Mouse (Mus musculus) right cerebral cortex, postnatal 36 days (tissue): Measurements from ENCODE around the gene Ptgds.

Source experiments
- DNase-seq, 2 experiments: peaks; one replicate each; pipeline ENCODE4 v3.0.0; 2022; ENCODE audit warnings: low spot score in 2 of 2, mixed read lengths in 1 of 2

Gene Ptgds

GRCm38 (mm10) chr2:25469969-25470368 lies at the start of gene Ptgds:
Gene Ptgds, minus strand, starts transcription at chr2:25470046.
- DNase-seq, result no peak

DNA sequence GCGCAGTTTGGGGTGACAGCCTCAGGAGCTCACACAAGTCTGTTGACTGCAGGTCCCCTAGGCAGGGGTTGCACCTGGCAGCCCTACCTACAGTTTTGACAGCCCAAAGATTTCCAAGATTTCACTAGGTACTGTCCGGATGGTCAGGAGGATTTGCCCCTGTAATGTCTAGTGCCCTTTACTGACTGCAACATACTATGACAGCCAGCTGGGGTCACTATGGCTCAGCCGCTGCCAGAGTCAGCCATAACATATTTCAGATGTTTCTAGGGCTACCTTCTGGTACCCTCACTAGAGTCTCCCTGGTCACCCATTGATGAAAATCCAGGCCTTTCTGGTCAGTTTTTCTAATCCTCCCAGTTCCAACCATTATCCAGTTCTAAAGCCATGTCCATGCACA lies 40.1 kb upstream of the Ptgds start:
- DNase-seq, result no peak

- DNase-seq, result no peak
These were observed 37.1 kb upstream of the Ptgds start for GRCm38 (mm10) chr2:25506964-25507363.

DNA sequence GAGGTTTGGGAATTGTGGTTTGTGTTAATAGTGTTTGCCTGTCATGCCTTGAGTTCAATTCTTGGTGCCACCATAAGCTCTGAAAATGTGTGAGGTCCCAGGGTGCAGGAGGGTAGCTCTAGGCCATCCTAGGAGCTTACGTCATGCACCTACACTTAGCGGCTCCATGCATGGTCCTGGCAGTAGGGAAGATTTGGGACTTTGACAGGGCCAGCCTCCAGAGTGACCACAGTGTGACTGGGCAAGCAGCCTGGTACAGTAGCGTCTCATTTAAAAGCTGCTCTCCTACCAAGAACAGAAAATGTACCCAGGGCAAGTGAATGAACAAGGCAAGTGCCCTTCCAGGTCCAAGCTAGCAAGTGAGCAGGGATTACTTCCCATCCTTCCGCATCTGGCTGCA lies 36.0 kb upstream of the Ptgds start:
- DNase-seq, result no peak

GRCm38 (mm10) chr2:25505000-25505399 lies 35.2 kb upstream of the Ptgds start:
- no peak for DNase-seq

- DNase-seq, result no peak
These were observed 34.7 kb upstream of the Ptgds start for GRCm38 (mm10) chr2:25504538-25504937.

DNA sequence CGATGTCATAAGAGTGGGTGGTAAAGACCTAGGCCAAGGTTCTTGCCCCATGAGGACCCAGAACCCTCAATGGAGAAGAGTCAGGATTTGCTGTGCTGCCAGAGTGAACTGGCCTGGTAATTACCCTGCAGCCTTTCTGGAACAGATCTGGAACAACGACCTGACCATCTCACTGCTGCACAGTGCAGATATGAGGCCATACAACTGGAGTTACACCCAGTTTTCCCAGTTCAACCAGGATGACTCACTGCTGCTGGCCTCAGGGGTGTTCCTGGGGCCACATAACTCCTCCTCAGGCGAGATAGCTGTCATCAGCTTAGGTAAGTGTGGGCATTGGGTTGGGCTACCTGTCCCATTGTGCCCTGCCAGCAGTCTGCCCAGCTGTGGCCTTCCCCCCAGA lies 32.9 kb upstream of the Ptgds start:
- no peak for DNase-seq

DNA sequence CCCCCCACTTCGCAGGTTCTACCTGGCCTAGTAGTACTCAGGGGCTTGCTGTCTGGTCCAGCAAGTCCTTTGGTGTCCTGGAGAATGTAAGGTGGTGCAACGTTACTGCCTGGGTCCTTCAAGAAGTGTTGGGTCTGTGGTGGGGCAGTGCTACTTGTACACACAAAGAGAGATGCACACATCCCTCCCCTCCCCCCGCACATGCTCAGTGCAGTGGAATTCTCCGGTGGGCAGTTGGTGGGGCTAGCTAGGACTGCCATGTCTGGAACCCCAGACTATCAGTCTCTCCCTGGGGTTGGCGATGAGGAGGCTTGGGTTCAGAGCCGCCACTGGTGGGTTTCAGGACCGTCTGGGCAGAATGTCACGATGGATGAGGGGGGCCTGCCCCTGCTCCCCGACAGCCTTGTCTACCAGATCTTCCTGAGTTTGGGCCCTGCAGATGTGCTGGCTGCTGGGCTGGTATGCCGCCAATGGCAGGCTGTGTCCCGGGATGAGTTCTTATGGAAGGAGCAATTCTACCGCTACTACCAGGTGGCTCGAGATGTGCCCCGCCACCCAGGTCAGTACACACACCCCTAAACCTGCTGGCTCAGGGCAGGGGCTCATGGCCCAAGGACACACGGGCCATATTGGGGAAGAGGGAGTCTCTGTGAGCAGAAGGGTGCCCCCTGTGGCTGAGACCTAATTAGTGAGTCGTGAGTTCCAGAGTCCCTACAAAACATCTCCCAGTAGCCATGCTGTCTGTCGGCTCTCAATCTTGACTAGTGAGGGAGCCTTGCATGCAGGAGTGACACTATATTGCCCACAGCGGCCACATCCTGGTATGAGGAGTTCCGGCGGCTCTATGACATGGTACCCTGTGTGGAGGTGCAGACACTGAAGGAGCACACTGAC lies 32.0 kb upstream of the Ptgds start, which contains the start of gene C8g:
TSS of gene C8g (minus strand) at position 127 of the 894 bp plus-strand sequence.
- no peak for DNase-seq

- peak; percentile 77 to 85 for DNase-seq
These were observed 30.9 kb upstream of the Ptgds start, which contains the start of gene Fbxw5 for GRCm38 (mm10) chr2:25500576-25501405. Gene Fbxw5, plus strand, starts transcription at chr2:25500750.

DNA sequence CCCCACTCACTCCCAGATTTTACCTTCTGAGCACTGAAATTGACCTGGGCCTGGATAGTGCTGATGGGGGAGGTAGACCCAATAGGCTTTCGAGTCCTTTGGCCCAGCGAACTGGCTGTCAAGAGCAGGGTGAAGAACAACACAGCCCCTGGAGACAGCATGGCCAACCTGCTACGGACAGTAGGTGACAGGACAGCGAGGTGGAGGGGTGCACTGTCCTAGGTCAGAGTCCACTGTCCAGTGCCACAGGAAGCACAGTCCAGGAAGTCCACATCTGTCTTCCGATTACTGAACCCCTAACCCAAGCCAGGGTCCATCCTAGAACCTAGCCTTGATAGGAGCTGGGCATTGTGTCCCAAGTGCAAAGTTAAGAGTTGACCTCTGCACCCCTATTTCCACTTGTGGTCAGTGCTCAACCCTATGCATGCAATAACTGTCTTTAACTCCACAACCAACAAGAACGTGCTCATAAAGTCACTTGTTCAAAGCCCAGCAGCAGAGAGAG lies 30.3 kb upstream of the Ptgds start:
- DNase-seq, result no peak

DNA sequence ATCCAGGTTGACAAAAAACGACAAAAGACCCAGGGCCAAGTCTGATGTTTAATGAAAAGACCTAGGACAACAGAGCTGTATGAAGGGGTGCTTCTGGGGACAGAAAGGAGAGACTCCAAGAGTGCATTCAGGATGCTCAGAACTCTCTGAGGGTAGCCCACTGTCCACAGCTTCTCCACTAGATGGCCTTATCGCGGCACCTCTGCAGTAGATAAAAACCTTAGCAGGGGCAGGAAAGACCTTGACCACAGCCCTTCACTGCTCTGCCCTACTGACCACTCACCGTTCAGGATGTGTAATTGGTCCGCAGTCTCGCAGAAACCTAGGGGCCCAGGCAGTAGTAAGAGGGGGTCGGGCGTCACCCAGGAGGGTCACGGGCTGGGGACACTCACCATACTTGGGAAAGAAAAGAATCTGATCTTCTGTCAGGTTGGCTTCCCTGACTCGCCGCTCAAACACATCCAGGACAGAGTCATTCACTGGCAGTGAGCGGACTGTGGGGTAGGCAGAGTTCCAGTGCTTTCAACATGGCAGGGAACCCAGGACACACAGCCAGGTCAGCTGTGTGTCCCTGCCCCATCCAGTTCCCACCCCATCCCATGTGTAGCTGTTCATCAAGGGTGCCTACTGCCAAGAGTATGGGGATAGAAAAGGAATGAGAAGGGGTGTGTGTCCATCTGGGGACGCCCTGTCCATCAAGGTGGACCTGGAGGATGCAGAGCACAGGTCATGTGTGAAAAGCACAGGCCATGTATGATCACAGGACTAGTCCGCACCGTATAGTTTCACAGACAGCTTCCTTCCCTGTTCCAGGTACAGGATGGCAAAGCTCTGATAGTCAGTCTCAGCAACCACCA lies 29.0 kb upstream of the Ptgds start:
- DNase-seq, result no peak

- no peak for DNase-seq
These were observed 28.2 kb upstream of the Ptgds start for GRCm38 (mm10) chr2:25497846-25498575.

DNA sequence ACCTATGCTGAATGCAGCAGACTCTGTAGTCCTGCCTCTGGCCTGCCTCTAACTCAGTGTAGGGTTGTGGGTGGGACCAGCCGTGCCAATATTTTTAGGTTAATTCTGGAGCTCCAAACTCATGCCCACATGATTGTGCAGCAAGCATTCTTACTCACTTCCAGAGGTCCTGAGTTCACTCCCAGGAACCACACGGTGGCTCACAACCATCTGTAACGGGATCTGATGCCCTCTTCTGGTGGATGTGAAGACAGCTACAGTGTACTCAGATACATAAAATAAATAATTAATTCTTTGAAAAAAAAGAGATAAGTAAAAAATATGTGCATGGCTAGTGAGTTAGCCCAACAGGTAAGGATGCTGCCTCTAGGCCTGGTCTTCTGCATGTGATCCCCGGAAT lies 26.6 kb upstream of the Ptgds start:
- DNase-seq, result no peak

- DNase-seq, result no peak
These were observed 23.7 kb upstream of the Ptgds start, which contains the start of gene Lcn12 for GRCm38 (mm10) chr2:25493476-25493961. Gene Lcn12, minus strand, starts transcription at chr2:25493911.

GRCm38 (mm10) chr2:25492988-25493387 lies 23.1 kb upstream of the Ptgds start:
- no peak for DNase-seq

DNA sequence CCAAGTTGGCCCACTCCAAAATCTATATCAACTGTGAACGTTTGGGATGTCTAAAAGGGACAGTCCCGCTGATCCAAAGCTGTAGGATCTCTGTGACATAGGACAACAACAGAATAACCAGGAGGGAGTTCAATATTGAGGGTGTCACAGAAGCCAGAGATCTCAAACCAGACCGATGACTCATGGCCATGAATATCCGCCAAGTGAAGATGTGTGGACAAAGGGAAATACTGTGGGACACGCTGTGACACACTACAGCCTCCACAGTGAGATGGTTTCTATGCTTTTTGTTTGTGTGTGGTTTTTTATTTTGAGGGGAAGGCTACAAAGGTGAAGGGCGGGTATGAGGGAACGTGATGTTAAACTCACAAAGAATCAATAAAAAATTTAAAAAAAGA lies 18.8 kb upstream of the Ptgds start:
- no peak for DNase-seq

DNA sequence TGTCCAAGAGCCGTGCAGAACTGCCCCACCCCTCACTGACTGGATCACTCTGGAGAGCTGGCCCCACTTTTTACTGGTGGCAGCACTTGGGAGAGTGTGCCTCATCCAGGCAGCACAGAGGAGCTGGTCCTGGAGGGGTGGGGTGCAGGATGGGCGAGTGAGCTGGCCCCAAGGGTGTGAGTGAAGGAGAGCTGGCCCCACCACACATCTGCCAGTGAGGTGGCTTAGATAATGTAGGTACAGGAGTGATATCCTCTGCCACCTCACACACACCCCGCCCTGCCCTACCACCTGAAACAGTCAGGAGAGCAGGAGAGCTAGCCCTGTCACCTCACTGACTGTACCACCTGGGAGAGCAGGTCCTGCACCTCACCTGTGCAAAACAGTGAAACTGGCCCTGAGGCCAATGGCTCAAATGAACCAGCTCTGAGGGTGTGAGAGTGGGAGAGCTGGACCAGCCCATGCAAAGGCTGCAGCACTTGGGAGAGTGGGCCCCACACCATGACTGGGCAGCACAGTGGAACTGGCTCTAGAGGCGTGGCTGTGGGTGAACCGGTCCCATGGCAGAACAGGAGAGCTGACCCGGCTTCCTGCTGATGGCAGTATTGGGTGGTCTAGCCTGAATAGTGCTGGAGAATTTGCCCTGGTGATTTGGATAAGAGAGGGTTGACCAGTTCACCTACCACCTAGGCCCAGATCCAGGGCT lies 18.3 kb upstream of the Ptgds start:
- DNase-seq, result no peak

DNA sequence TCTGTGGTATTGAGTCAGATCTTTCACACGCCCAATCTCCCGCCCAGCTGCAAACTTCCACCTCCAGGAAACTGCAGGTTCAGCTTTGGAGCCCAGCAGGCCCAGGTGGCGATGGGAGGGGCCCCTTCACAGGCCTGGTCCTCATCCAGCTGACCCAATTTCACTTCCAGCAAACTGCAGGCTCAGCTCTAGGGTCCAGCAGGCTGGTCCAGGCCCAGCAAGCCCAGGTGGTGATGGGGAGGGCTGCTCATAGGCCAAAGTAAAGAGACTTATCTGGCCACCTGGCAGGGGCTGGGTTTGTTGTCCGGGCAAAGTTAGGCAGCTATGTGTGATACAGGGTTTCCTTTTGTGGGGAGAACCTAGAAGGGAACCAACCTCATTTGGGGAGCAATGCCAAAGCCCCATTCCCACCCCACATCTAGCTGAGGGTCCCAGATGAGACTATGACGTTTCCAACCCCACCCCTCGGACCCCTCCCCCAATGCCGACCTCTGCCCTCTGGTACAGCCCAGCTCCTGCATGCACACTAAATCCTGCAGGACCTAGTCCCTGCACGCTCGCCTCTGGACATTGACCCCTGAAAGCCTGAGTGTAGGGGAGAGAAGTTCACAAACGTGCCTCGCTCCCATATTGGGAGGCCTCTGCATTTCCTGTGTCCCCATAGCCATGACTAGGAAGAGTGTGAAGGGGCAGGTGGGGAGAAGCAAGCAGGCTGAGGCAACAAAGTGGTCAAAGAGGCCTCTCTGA lies 15.2 kb upstream of the Ptgds start:
- no peak for DNase-seq

GRCm38 (mm10) chr2:25482969-25483368 lies 13.1 kb upstream of the Ptgds start:
- DNase-seq, result no peak
